Mouse (Mus musculus) neural tube, embryonic 13.5 days (tissue): ENCODE results near the gene Fads3. TPM values are rescaled to one million over a fixed set of nuclear protein-coding genes. Genes with fewer than 3 reads are reported as not detected.

Source experiments
- ATAC-seq: fragments of 200-750 bp; cut with Nextera tagmentation; 2 replicates; pipeline ENCODE4 v1.8.0; 2017; ENCODE audit warnings: low read depth, mild to moderate bottlenecking, moderate TSS enrichment, moderate library complexity
- H3K27ac ChIP-seq: fragments of 300-500 bp; sonication (generic); replicated peaks from 2 replicates; pipeline ENCODE4 v1.5.1; 2015; ENCODE audit warnings: moderate library complexity, mild to moderate bottlenecking, inconsistent platforms
- H3K27me3 ChIP-seq: fragments of 300-500 bp; sonication (generic); 2 replicates; pipeline ENCODE4 v1.6.1; 2015; ENCODE audit warnings: mild to moderate bottlenecking, inconsistent platforms
- H3K36me3 ChIP-seq: fragments of 300-500 bp; sonication (generic); 2 replicates; pipeline ENCODE4 v1.6.1; 2015; ENCODE audit warnings: mild to moderate bottlenecking, inconsistent platforms
- H3K4me1 ChIP-seq: fragments of 300-500 bp; sonication (generic); replicated peaks from 2 replicates; pipeline ENCODE4 v1.6.1; 2015; ENCODE audit warnings: inconsistent platforms
- H3K4me2 ChIP-seq: fragments of 300-500 bp; sonication (generic); 2 replicates; pipeline ENCODE4 v1.6.1; 2015; ENCODE audit warnings: inconsistent platforms, mild to moderate bottlenecking, moderate library complexity
- H3K4me3 ChIP-seq: fragments of 300-500 bp; sonication (generic); 2 replicates; pipeline ENCODE4 v1.5.1; 2015; ENCODE audit warnings: mild to moderate bottlenecking, inconsistent platforms
- H3K9ac ChIP-seq: fragments of 300-500 bp; sonication (generic); 2 replicates; pipeline ENCODE4 v1.6.1; 2015; ENCODE audit warnings: moderate library complexity, mild to moderate bottlenecking, inconsistent platforms
- H3K9me3 ChIP-seq: fragments of 300-500 bp; sonication (generic); 2 replicates; pipeline ENCODE4 v1.6.1; 2016; ENCODE audit warnings: inconsistent platforms
- WGBS: fragments of 180-500 bp; shearing (Covaris S2); methylation state at CpG from one replicate; pipeline ENCODE4 v1.1.7; 2015; 5-methylcytosine and 5-hydroxymethylcytosine counted together
- polyA plus RNA-seq: library from polyadenylated mRNA; unstranded; fragments of >200 nt; fragmentation: Nextera tagmentation; extraction: Ambion mirVana; gene quantifications from 2 replicates; pipeline ENCODE4 v1.2.1, GENCODE M21; 2015

The Fads3 gene
- polyA plus RNA-seq, 1 experiment from 2014 or later = 19.1 TPM

- Histone ChIP-seq H3K9ac (no peak overlapping the region), H3K4me3 (no peak overlapping the region), H3K36me3 (no peaks in the 10 kb centered on the region), H3K27ac (no peak overlapping the region), H3K9me3 (no peaks in the 10 kb centered on the region), H3K27me3 (no peaks in the 10 kb centered on the region), H3K4me2 (no peak overlapping the region), H3K4me1 (peaks cover 8% of the 10 kb centered on the region)
- 86% methylated on average over 5 of the region's 5 CpGs for WGBS
- no peak for ATAC-seq
Observed at GRCm38 (mm10) chr19:10107051-10107611, 65.8 kb downstream of the Fads3 start.

DNA sequence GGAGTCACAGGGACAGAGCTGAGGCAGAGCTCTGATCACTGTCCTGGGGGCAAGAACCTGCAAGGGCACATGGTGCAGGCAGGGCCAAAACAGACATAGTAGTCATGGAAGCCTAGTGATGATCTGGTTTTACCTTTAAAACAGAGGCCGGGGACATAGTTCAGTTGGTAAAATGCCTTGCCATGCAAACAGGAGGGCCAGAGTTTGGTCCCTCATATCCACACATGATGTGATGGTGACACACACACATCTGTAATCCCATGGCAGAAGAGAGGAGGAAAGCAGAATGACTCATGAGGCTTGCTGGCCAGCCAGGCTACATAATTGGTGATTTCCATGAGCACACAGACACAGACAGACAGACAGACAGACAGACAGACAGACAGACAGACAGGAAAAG, 66.8 kb downstream of the Fads3 start:
- H3K36me3 ChIP-seq = no peaks in the 10 kb centered on the region
- no peak overlapping the region for H3K4me2 ChIP-seq
- H3K9me3 ChIP-seq = no peaks in the 10 kb centered on the region
- no peak overlapping the region for H3K9ac ChIP-seq
- H3K4me1 ChIP-seq = no peaks in the 10 kb centered on the region
- no peak for ATAC-seq
- H3K4me3 ChIP-seq = no peak overlapping the region
- 79% methylated on average over 1 of the region's 1 CpGs for WGBS
- no peaks in the 10 kb centered on the region for H3K27me3 ChIP-seq
- H3K27ac ChIP-seq = no peak overlapping the region

GRCm38 (mm10) chr19:10108666-10109065, 67.3 kb downstream of the Fads3 start:
- Histone ChIP-seq H3K9me3 (no peaks in the 10 kb centered on the region), H3K9ac (no peak overlapping the region), H3K4me2 (no peak overlapping the region), H3K27me3 (no peaks in the 10 kb centered on the region), H3K27ac (no peak overlapping the region), H3K36me3 (no peaks in the 10 kb centered on the region), H3K4me1 (no peaks in the 10 kb centered on the region), H3K4me3 (no peak overlapping the region)
- ATAC-seq = no peak
- WGBS = 94% methylated on average over 2 of the region's 2 CpGs

Other genes with a start within 250 kb of the Fads3 start
- not detected in 2 replicates for gene Scgb2a2, start 194.0 kb upstream of the Fads3 start, polyA plus RNA-seq
- gene Incenp, start 142.0 kb upstream of the Fads3 start, polyA plus RNA-seq = 26.2 and 38.2 TPM in 2 replicates
- gene Fth1, start 61.0 kb upstream of the Fads3 start, polyA plus RNA-seq = 1,616 and 1,651 TPM in 2 replicates
- gene Best1, start 39.9 kb upstream of the Fads3 start, polyA plus RNA-seq = 1.0 and 1.5 TPM in 2 replicates
- 25.2 and 26.2 TPM in 2 replicates for gene Rab3il1, start 39.9 kb upstream of the Fads3 start, polyA plus RNA-seq
- gene Fads2, start 60.2 kb downstream of the Fads3 start, polyA plus RNA-seq = 113 and 114 TPM in 2 replicates
- gene Fads1, start 141.3 kb downstream of the Fads3 start, polyA plus RNA-seq = 146 and 151 TPM in 2 replicates
- 347 and 404 TPM in 2 replicates for gene Tmem258, start 162.4 kb downstream of the Fads3 start, polyA plus RNA-seq
- 31.6 and 33.4 TPM in 2 replicates for gene Fen1, start 162.6 kb downstream of the Fads3 start, polyA plus RNA-seq
- gene Myrf, start 199.2 kb downstream of the Fads3 start, polyA plus RNA-seq = 0.67 and 0.69 TPM in 2 replicates